Mouse (Mus musculus) ZHBTc4 (cell line): Measurements from ENCODE around the gene Slc45a2.

Experiments
- DNase-seq: peaks from one replicate; pipeline ENCODE4 v3.0.0-alpha.2; 2011; ENCODE audit warnings: low read depth, low spot score

The Slc45a2 gene

GRCm38 (mm10) chr15:11003791-11004190, 3.3 kb downstream of the Slc45a2 start:
- DNase-seq, result no peak

- no peak for DNase-seq
Measured at GRCm38 (mm10) chr15:11004646-11005045, 4.1 kb downstream of the Slc45a2 start.

DNA sequence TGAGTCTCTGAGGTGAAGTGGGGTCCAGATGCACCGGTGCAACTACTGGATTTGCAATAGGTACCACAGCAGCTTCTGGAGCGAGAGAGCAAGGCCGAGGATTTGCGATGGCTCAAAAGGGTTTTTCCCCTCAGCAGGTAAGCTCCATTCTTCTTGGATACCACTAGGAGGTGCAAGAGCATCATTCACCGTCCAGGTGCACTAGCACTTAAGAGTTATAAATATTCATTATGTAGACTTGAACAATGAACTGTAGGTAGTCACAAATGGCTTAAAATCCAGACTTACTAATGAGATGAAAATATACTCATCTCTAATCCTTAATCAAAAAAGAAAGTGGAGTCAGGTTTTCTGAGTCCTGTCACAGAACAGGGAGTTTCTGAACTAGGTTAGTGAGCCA, 8.2 kb downstream of the Slc45a2 start:
- peak; percentile 45 for DNase-seq

DNA sequence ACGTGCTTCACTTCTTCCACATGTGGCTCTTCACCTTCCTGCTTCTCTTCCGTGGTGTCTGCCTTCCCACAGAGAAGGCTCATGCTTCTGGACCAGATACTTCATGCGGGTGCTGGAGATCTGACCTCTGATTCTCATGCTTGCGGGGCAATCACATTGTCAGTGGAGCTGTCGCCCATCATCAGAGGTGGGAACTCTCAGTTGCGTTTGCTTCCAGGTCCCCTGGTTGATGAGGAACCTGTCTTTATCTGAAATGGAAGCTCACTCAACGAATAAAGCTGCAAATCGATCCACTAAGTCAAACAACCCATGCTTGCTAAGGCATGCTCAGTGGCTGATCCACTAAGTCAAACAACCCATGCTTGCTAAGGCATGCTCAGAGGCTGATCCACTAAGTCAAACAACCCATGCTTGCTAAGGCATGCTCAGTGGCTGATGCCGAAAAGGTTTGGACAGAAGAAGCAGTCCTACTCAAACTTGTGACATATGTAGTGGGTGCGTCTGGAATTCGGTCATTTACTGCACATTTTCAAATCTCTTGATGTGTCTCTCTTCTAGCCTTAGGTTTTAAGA, 10.5 kb downstream of the Slc45a2 start:
- no peak for DNase-seq

GRCm38 (mm10) chr15:11014931-11015330, 14.4 kb downstream of the Slc45a2 start:
- no peak for DNase-seq

DNA sequence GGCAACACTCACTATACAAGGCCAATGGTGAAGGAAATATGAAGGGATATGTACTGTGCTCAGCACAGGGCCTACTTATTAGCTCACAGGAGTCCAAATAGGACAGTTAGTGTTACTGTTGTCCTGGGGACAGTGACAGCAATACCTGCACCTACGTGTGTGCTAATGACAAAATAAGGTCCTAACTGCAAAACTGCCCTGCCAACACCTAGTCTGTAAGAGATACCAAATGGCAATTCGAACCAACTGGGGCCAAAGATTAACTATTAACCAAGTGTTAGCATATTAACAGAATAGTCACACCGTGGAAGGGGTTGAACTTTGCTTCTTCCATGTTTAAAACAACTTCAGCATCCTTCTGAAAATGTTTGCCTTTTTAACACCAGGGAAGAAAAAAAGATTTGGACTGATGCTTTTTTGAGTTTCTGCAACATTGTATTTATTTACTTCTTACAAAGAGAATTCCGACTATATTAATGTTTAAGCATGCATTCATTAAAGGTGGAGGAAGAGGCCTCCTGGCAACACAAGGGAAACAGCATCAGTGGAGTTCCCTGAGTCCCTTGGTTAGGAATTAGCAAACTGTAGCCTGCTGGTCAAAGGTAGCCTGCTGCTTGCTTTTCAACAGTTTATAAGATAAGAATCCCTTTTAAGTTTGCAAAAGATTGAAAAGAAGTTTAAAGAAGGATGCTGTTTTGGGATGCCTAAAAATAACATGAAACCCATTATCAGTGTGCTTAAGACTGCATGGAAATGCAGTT, 26.5 kb downstream of the Slc45a2 start:
- DNase-seq, result no peak

DNA sequence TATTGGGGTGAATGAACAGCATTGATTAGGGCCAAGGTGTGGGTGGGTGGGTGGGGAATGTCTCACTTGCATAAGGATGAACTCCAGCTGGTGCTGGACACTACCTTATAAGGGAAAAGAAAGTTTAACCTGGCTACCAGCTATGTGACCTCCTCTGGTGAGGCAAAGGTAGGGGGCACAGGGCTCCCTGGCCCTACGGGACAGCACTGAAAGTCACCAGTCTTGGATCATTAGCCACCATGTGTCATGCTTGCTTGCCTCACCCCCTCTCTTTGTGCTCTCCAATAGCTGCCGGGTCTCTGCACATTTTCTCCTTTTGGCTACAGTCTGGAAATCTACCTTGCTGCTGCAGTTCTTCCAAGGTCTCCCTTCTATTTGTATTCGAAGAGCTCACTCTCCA, 29.7 kb downstream of the Slc45a2 start:
- no peak for DNase-seq

DNA sequence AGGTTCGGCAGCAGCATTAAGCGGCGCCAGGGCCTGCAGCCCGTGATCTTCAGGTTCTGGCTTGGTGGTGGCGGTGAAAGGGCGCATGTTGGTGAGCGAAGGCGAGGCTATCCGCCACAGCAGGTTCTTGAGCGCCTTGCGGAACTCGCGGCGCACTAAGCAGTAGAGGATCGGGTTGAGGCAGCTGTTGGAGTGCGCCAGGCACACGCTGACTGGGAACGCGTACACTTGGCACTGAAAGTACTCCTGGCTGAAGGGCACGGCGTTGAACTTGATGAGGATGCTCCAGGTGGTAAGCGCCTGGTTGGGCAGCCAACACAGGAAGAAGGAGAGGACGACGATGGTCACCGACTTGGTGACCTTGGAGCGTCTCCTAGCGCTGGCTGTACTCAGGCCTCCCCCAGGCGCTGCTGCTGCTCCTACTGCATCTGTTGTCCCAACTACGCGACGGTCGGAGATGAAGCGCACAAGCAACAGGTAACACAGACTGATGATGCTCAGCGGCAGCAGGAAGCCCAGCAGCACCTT, 35.5 kb downstream of the Slc45a2 start:
- peak; percentile 57 for DNase-seq

DNA sequence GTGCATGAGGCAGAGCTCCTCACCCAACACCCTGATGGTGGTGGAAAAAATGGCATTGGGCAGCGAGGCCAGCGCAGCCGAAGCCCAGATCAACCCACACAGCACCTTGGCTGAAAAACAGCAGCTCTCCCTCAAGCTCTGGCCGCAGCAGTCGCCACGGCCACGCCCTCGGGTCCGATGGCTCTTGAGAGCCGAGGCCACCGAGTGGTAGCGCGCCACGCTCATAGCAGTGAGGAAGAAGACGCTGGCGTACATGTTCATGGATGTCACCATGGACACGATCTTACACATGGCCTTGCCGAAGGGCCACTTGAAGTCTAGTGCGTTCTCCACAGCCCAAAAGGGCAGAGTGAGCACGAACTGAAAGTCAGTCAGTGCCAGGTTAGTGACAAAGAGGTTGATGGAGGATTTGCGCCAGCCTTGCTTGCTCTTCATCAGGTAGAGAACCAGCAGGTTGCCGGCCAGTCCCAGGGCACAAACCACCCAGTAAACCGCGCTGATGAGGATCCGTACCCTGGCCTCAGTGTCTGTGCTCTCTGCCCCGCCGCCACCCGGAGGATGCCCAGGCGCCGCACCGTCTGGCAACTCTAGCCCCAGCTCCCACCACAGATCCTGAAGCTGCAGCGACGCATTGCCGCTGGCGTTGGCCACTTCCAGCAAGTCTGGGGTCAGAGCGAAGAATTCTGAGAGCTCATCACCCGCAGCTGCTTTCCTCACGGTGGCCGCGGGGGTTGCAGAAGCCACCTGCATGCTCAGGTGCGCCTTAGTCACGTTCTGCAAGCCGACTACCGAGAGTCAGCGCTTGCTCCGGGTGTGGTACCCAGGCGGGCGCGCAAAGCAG, 36.2 kb downstream of the Slc45a2 start:
- DNase-seq, result peak; percentile 43

GRCm38 (mm10) chr15:11037376-11037695, 36.8 kb downstream of the Slc45a2 start:
- DNase-seq, result peak; percentile 36

- DNase-seq, result peak; percentile 57
Measured at GRCm38 (mm10) chr15:11037711-11038110, 37.2 kb downstream of the Slc45a2 start, which contains the start of gene Rxfp3. Gene Rxfp3 (minus strand): TSS chr15:11037991.

DNA sequence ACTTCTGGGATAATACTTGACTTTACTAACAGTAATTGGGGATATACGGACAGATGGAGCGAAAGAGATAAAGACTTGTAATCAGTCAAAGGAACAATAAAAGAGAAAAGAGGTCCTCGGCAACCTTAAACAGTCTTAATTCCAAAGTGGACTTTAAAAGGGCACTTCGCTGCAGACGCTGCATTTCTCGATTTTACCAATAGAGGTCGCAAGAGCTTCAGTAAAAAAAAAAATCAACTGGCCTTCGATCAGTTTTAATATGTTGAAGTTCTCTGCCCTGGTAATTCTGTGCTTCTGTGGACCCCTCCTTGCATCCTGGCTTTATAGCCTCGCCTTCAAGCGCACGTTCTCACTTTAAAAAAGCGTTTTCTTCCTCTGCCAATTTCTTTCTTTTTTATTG, 38.0 kb downstream of the Slc45a2 start:
- DNase-seq, result peak; percentile 53

GRCm38 (mm10) chr15:11040067-11040466, 39.5 kb downstream of the Slc45a2 start:
- DNase-seq, result no peak

DNA sequence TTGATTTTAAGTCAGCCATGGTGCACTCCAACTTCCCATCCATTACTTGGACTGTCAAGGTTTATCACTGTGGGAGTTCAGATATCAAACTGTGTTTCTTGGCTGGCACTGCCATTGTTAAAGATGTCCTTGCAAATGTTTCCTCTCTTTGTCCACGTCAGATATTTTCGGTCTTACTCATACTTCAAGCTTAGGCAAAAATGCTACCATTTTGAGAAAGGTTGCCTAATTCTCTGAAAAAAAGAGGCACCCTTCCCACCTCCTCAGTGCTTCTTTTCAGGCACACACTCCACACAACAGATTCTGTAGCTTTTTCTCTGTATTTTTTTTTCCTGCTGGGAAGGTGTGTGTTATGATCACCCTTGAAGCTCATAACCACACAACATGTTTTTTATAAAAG, 40.7 kb downstream of the Slc45a2 start:
- no peak for DNase-seq

DNA sequence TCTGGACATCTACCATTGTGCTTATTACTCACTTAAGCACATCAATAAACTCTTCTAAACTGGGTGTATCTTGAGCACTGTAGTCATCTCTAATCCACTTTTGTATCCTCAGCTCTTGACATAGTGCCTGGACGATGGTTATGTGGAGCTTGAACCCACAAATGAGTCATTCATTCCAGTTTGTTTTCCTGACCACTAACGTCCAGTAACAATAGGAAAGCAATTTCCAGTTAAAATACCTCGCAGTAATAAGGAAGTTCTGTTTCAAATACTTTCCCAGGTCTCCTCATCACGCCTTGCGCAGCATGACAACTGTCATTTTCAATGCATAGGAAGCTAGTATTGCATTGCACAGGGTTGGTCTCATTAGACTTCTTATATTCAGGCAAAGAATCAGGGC, 42.3 kb downstream of the Slc45a2 start:
- no peak for DNase-seq

- no peak for DNase-seq
Measured at GRCm38 (mm10) chr15:11053678-11054439, 53.3 kb downstream of the Slc45a2 start.

DNA sequence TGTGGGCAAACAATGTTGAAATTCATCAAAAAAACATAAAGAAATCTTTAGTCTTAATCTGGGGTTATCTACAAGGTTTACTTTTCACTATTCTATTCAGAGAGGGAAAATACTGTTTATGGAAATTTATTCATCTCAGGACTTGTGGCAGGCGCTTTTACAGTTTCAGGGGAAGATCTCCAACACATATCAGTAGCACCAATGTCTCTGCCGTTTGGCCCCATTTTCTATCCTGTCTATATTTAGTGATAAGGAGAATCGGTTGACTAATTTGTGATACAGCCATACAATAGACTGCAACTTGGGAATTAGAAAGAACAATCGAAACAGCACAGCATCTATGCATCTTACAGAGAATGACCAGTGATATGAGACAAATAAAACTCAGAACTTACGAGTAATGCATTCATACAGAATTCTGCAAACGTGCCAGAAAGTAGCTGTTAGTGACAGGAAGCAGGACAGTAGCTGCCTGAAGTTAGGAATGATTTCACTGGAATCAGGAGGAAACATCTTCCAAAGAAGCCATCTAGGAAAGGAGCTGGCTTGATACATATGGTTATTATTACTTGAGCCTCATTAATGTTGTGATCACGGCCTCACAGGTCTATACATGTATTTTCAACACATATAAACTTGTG, 54.0 kb downstream of the Slc45a2 start:
- DNase-seq, result no peak

DNA sequence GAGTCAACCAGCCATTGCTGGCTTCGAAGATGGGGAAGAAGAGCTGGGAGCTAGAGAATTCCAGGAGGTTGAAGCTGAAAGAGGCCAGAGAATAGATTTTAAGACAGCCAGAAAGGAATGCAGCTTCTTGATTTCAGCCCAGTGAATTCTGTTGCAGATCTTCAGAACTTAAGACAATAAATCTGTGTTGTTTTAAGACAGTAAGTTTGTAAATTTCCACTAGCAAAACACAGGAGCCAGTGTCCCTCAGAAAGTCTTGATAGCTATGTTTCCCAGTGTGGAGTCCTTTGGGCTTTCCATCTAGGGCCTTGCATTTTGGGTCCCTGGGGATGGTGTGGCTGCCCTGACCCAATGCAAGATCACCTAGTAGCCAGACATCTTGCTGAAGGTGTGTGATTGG, 62.4 kb downstream of the Slc45a2 start:
- DNase-seq, result no peak

GRCm38 (mm10) chr15:11064160-11064557, 63.6 kb downstream of the Slc45a2 start:
- DNase-seq, result no peak

DNA sequence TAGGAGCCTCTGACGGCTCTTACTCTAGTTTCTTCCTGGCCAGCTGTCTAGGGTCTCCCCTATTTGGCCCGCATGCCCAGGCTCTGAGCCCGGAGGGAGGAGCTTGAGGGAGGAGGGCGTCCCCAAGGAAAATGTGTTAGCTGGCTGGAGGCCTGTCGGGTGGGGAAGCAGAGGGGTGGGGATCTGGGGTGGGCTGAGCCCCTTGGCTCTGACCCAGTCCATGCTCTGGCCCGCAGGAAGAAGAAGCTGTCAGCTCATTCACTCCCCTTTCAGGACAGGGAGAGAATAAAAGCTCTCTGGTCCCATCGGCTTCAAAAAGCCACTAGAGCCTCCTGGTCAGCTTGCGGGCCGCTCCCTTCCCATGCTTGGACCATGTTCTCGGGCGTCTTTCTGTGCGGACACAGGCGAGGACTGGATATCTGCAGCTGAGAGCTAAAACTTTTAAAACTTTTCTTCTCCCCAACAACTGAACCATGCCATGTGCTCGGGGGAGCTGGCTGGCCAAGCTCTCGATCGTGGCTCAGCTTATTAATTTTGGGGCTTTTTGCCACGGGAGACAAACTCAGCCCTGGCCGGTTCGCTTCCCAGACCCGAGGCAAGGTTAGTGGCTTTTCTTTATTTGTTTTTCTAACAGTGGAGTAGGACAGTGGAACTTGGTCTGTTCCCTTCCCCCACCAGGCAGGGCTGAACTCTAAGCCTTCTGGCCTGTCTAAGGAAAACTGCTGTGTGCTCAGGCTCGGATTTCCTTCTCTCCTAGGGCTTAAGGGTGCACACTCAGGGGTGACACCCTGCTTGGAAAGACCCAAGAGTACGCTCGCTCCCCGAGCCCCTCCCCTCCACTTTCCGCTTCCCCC, 64.3 kb downstream of the Slc45a2 start, which contains the start of gene Adamts12:
TSS of gene Adamts12 (plus strand) at position 233 of the 854 bp plus-strand sequence.
- peak; percentile 20 for DNase-seq
